Mouse (Mus musculus) regulatory T cell (primary cell): ENCODE data around the gene Omg.

Experiments
- in situ Hi-C: fragments of 300-600 bp; cut with MboI, MseI; formaldehyde crosslinking; loops from one replicate; pipeline ENCODE4 v1.15.1; 2025; ENCODE audit warnings: high pct_unique_total_duplicates

Omg gene

DNA sequence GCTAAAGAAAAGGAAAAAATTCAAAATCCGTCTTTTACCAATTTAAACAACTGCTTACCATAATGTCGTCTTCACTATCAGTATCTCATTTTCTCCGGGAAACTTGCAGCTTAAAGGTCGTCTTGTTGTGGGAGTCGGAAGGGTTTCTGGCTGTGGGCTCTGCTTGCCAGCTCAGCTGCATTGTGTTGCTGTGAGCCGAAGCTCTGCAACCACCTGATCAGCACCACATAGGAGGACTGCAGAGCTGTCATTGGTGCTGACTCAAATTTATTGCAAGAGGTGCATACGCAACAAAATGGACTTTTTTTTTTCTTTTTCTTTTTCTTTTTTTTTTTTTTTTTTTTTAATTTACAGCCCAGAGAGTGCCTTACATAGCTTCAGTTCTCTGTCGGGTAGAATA is at the start of gene Omg:
Omg (minus strand) TSS at position 240 of the 400 bp plus-strand sequence.
- in situ Hi-C loops: no loop called here

- in situ Hi-C loops: no loop called here
Observed at GRCm38 (mm10) chr11:79552622-79553021, 48.7 kb upstream of the Omg start.

- in situ Hi-C loops: no loop called here
Observed at GRCm38 (mm10) chr11:79536293-79536692, 32.4 kb upstream of the Omg start.

DNA sequence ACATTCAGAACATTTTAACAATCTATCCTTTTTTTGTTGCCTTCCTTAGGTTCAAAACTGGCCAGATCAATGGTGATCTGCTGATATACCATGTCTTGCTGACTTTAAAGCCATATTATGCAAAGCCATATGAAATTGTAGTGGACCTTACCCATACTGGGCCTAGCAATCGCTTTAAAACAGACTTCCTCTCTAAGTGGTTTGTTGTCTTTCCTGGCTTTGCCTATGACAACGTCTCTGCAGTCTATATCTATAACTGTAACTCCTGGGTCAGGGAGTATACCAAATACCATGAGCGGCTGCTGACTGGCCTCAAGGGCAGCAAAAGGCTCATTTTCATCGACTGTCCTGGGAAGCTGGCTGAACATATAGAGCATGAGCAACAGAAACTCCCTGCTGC is 31.7 kb upstream of the Omg start:
- in situ Hi-C loops: no loop called here

- in situ Hi-C loops: no loop called here
Observed at GRCm38 (mm10) chr11:79533950-79534690, 30.2 kb upstream of the Omg start.

DNA sequence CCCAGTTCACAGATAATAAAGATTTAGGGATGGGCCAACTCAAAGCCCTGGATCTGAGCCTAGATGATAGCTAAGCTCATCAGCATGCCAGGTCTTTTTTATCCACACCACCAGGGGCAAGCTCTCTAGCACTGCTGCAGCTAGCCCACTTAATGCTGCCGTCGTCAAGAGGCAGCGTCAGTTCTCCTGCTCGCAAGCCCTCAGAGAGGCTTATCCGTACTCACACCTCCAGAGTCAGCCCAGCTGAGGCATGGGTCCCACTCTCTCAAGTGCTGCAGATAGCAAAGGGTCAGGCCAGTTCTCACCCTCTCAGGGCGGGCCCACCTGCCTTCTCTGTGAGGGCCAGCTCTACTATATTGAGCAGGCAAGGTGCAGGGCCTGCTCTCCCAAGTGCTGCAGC is 29.4 kb upstream of the Omg start:
- in situ Hi-C loops: no loop called here

- in situ Hi-C loops: no loop called here
Observed at GRCm38 (mm10) chr11:79531485-79531884, 27.6 kb upstream of the Omg start.

DNA sequence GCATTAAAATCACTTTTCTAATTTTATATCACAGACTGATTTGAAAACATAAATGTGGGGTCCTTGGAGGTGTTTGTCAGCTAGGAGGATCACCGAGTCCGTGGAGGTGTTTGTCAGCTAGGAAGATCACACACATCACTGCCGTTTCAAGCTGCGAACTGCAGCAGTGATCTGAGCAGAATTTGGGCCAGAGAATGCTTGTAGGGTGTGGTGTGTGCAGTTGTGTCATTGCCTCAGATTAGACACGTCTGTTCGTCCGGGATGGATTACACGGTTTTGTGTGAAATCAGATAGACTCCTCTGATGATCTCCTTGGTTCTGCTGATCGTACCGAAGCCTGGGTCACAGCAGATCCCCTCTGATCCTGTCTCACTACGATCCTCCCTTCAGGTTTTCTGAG is 26.9 kb upstream of the Omg start:
- in situ Hi-C loops: no loop called here

DNA sequence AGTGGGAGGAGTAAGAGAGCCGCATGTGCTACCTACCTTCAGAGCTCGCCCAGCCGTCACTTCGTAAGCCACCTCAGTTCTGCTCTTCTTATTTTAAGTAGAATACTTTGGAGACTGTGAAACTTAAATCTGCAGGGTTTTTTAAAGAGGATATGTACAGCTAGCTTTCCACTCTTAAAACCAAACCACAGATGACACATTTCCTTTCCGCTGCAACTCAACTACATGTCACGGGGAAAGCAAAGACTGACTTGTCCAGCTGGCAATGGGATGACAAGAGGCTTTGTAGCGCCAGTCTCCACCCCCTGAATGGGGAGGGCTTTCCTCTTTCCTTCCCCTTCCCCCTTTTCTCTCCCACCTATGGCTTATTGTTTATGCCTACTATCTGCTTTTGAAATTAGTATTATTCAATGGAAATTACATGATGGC is 26.5 kb upstream of the Omg start, which contains the start of the genes Evi2 and Evi2a:
Evi2 (minus strand) TSS at position 257 of the 429 bp plus-strand sequence.
Evi2a (minus strand) TSS at position 277 of the 429 bp plus-strand sequence.
- in situ Hi-C loops: no loop called here

- in situ Hi-C loops: no loop called here
Observed at GRCm38 (mm10) chr11:79529736-79530135, 25.9 kb upstream of the Omg start.

GRCm38 (mm10) chr11:79529226-79529625 is 25.3 kb upstream of the Omg start:
- in situ Hi-C loops: no loop called here

GRCm38 (mm10) chr11:79528601-79529000 is 24.7 kb upstream of the Omg start:
- in situ Hi-C loops: no loop called here

DNA sequence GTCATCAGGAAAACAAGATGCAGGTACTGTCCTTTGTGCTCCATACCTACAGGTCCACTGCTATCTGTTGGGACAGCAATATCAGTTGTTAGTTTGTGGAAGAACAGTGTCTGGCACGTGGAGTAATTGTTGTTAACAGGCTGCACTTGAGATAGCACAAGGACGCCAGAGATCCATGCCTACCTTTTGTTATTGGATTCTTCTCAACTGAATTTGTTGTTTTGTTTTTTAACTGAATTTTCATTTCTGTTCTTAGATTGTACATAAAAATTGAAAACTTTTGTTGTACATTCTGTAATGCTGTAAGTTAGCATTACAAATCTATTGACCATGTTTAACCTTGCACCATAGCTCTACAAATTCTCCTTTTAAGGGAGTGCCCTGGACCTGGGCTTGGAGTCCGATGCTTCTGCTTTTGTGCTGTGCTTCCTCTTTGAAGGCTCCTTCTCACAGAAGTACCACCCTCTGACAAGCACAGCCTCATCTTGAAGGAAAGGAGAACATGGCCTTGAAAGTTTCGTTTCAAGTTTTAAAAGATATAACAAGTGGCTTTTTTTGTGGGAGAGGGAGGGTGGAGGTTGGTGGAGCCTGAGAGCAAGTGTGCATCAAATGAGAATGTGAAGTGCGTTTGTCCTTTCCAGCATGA is 24.0 kb upstream of the Omg start:
- in situ Hi-C loops: no loop called here

DNA sequence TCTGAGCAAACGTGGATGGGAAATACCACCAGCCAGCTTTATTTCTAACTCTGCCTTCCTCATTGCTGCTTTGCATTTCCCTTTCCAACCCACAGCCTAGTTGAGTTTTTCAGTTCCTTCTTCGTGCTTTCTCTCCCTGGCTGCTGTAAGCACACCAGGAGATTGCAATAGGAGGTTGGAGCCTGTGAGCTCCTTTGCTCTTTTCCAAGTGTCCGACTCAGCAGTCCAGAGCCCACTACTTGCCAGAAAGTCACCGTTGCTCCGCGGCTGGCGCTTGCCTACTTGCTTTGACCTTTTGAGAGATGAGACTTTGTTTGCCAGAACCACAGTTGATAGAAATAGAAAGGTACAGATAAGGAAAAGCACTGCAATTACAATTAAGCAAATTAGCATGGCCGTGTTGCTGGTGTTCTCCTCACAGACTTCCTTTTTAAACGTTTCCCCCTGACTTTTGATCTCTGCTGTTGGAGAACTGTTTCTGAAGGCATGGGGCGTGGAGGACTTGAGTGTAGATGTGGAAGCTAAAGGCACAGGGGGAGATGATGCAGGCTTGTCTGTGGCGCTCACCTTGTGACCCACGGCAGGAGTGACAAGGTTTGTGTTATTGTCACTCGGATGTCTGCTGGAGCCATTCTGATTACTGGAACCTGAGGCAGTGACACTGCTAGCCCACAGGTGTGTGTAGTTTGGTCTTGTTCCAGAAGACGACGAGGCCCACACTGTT is 23.3 kb upstream of the Omg start:
- in situ Hi-C loops: no loop called here

DNA sequence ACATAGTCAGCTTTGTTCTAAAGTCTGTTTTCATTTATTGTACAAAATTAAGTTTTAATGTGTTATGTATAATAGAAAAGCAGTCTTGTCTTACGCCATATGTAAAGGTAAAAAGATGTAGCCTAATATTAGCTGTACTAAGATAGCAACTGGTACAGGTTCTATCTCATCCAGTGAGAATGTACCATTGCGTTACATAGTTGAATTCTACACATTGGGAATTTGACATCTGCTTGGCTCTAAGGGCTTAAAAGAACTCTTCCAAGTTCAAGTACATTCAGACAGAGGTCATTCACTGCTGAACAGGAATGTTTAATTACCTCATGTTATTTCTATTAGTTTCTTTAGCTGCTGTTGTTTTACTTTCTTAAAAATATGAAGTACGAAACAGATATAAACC is 22.7 kb upstream of the Omg start:
- in situ Hi-C loops: no loop called here

GRCm38 (mm10) chr11:79524310-79524575 is 20.4 kb upstream of the Omg start:
- in situ Hi-C loops: no loop called here

DNA sequence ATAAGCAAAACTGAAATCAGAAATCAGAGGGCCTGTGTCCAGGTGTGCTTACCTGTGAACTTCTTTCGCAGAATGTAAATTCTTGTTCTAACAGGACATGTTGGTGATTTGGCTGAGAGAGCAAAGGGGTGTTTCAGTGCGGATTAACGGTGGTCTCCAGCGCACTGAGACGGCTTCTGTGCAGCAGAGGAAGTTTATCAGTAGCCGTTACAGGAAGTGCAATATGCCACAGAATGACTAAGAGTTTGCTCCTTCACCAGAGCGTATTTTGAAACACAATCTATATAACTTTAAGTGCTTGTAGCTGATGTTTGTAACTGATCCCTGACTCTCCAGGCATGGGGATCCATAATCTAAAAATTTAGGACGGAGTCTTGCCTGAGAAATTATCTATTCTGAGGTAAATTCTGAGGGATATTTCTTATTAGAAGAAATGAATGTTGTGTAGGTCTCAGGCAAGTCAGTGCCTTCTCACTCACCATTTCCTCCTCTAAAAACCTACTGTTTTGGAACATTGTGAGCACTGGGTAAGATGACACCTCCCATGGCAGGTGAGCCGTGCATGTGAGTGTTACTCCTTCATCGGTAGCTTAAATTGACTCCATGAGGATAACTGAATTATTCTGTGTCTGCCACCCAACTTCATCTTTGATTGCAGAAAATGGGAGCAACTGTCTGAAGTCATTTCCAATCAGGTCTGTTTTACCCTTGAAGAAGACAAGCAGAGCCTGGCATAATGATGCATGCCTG is 19.9 kb upstream of the Omg start, which contains the start of gene Evi2b:
Evi2b (minus strand) TSS at position 203 of the 750 bp plus-strand sequence.
- in situ Hi-C loops: no loop called here

DNA sequence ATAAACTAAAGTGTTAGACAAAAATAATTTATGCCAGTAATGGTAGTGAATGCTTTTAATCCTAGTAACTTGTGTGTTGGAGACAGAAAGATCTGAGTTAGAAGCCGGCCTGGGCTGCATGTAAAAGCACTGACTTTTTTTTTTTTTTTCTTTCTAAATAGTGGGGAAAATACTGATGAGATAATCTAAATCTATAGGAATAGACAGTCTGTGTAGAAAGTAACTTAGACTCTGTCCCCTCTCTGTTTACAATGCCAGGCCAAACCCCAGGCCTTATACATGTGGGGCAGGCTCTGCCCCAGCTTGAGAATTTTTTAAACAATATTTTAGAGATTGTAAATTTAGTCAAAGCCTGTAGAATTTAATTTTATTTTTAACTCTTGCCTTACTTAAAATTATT is 19.1 kb upstream of the Omg start:
- in situ Hi-C loops: no loop called here

GRCm38 (mm10) chr11:79521930-79522329 is 18.0 kb upstream of the Omg start:
- in situ Hi-C loops: no loop called here

DNA sequence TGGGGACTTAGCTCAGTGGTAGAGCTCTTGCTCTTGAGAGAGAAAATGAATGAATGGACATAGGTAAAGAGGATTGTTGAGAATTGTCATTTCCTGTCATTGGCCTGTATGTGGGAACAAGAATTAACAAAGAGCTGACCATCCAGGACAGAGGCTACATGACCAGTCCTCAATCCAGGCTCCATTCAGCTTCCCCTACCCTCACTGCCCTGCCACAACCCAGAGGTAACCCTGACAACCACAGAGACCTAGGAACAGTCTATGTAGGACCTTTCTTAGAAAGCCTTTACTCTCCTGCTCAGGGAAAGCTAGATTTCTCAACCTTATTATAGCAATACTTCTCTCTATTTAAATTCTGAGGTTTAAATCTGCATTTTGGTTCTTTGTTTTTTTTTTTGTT is 16.9 kb upstream of the Omg start:
- in situ Hi-C loops: no loop called here

- in situ Hi-C loops: no loop called here
Observed at GRCm38 (mm10) chr11:79519878-79520291, 16.0 kb upstream of the Omg start.

DNA sequence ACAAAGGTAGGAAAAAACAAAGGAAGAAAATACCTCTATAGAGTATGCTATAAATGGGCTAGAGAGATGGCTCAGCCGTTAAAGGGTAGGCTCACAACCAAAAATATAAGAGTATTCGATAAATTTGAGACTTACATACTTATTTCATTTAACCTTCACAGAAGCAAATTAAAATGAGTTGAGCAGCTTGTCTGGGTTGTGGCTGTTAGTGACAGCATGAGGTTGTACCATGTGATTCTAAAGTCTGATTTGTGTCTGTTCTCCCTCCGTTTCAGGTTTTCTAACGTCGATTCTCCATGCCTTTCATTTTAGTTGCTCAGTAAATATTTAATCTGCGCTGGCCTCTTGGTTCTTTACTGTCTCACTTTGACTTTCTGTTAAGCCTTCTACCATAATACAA is 15.4 kb upstream of the Omg start:
- in situ Hi-C loops: no loop called here
